Mouse (Mus musculus) embryonic fibroblast, embryonic 13.5 days (primary cell): ENCODE data around the gene Zbtb34.

Experiments
- CTCF ChIP-seq: IDR thresholded peaks from 2 replicates; pipeline ENCODE4 v1.5.1; 2011; ENCODE audit warnings: mild to moderate bottlenecking, control low read depth, low read length, moderate library complexity, borderline replicate concordance; ENCODE audit not compliant: insufficient read depth
- POLR2A ChIP-seq: IDR thresholded peaks from 2 replicates; pipeline ENCODE4 v1.6.1; 2011; ENCODE audit warnings: low read depth, mild to moderate bottlenecking, control low read depth, low read length, moderate library complexity

DNA sequence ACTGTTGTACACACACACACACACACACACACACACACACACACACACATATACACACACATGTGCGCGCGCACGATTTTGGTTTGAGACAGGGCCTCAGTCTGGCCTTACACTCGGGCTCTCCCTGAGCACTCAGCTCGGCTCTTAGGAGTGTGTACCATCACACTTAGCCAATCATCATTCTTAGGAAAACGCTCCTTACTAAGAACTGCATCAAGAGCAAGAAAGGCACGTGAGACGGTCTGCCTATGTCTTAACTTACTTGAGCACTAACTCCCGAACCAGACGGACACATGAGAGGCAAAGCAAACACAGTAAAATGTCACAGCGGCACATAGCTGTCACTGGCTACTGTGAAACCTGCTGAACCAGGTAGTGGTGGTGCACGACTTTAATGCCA is 17.1 kb downstream of the Zbtb34 start:
- TF ChIP-seq CTCF (no peak), POLR2A (no peak)
